Mouse (Mus musculus): ENCODE data around the gene Fam83e. TPM values are rescaled to one million over a fixed set of nuclear protein-coding genes. Genes with fewer than 3 reads are reported as not detected.

Fam83e gene
- polyA plus RNA-seq, 1 experiment from 2014 or later, result 1.7 TPM

DNA sequence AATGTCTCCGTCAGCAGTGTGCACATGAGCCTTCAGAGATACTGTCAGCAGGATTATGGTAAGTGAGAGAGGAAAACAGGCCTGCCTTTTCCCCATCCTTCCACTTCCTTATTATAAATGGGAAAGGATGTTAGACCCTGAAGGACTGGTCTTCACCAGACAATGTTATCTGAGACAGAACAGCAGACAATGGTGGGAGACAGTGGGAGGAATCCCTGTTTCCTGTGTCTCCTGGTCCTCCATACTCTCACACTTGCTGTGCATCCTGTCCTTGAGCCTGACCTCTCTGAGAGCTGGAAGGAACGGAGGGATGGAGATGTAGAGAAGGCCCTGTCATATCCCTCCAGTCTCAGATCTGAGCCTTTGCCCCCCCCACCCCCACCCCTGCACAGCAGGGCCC is 28.6 kb upstream of the Fam83e start:
- WGBS, result 73% methylated on average over 2 of the region's 2 CpGs
- TF ChIP-seq EP300 (IDR thresholded peaks at IDR 0.05) (no peak), CTCF (IDR thresholded peaks at IDR 0.05) (no peak)
- H3K9me3 ChIP-seq (ENCODE audit: low read length), result no peaks in the 10 kb centered on the region
- H3K36me3 ChIP-seq (ENCODE audit: insufficient read depth, low read length), result no peaks in the 10 kb centered on the region
- no peak overlapping the region for H3K27ac ChIP-seq (ENCODE audit: low read length)
- H3K4me1 ChIP-seq (ENCODE audit: insufficient read depth, low read depth, low read length), result no peaks in the 10 kb centered on the region
- DNase-seq (ENCODE audit: low spot score) (peak; percentile 3), ATAC-seq (no peak)
- no peaks in the 10 kb centered on the region for H3K27me3 ChIP-seq (replicated peaks; ENCODE audit: insufficient read depth, low read length)
- H3K9ac ChIP-seq (replicated peaks; ENCODE audit: low read depth), result no peak overlapping the region
- H3K4me2 ChIP-seq (replicated peaks; ENCODE audit: low read depth, low read length), result no peak overlapping the region
- no peak overlapping the region for H3K4me3 ChIP-seq (ENCODE audit: low read depth, low read length)

DNA sequence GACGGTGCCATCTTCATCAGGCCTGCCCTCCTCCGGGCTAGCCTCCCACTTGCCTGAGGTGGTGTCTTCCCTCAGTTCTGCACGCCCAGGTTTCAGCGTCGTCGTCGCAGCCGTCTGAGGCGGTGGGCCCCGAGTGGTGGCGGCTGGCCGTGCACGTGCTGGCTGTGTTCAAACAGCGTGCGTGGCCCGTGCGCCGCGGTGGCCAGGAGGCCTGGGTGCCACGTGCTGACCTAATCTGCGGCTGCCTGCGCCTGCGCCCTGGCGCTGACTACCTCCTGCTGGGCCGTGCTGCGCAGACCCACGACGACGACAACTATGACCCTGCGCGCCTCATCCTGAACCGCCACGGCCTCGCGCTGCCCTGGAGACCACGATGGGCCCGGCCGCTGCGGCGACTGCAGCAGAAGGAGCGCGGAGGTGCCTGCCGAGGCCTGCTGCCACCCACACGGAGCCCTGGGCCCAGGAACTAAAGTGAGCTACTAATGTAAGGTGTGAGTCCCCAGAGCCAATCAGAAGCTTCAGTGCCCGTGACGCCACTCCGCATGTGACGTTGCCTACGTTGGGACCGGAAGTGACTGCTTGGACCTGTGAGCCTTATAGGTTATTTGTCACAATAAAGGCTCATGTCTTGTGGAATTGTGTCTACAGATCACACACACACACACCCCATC is 27.0 kb upstream of the Fam83e start, which contains the start of gene Sec1:
TSS of gene Sec1 (minus strand) at position 482 of the 671 bp plus-strand sequence.
- TF ChIP-seq CTCF (IDR thresholded peaks at IDR 0.05) (no peak), EP300 (IDR thresholded peaks at IDR 0.05) (no peak)
- H3K27ac ChIP-seq (ENCODE audit: low read length), result no peak within 1 kb of the TSS
- no peak within 1 kb of the TSS for H3K4me3 ChIP-seq (ENCODE audit: low read depth, low read length)
- 91% methylated on average over 48 of the region's 50 CpGs for WGBS
- H3K9me3 ChIP-seq (ENCODE audit: low read length), result no peaks in the 10 kb centered on the region
- no peaks in the 10 kb centered on the region for H3K36me3 ChIP-seq (ENCODE audit: insufficient read depth, low read length)
- no peak for ATAC-seq
- DNase-seq (ENCODE audit: low spot score), result no peak
- H3K9ac ChIP-seq (replicated peaks; ENCODE audit: low read depth), result no peak within 1 kb of the TSS
- H3K4me2 ChIP-seq (replicated peaks; ENCODE audit: low read depth, low read length), result no peak within 1 kb of the TSS
- 0 out of 2 replicates have a peak, but pooled peaks cover 2% of the 10 kb centered on the region for H3K27me3 ChIP-seq (replicated peaks; ENCODE audit: insufficient read depth, low read length)
- no peaks in the 10 kb centered on the region for H3K4me1 ChIP-seq (ENCODE audit: insufficient read depth, low read depth, low read length)

DNA sequence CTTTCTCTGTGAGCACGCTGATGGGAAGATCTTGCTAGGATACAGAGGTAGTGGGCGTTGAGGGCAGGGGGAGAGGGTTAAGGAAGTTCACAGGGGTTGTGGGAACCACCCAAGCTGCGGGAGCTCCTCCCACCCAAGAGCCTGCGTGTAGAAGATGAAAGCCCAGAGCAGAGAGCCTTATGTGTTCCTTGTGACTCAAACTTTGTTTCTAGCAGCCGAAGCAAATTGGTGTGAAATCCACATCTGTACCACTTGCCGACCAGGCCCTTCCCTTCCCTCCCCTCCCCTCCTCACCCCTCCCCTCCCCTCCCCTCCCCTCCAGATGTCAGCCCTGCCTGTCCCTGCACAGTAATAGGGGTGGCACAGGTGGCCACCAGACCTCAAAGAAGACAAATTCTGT is 25.9 kb upstream of the Fam83e start:
- DNase-seq (ENCODE audit: low spot score) (peak; percentile 5), ATAC-seq (no peak)
- H3K9me3 ChIP-seq (ENCODE audit: low read length), result no peaks in the 10 kb centered on the region
- H3K27ac ChIP-seq (ENCODE audit: low read length), result no peak overlapping the region
- no peak overlapping the region for H3K9ac ChIP-seq (replicated peaks; ENCODE audit: low read depth)
- H3K4me1 ChIP-seq (ENCODE audit: insufficient read depth, low read depth, low read length), result peaks cover 4% of the 10 kb centered on the region; the same call in 1 of the 2 replicates
- 23% methylated on average over 6 of the region's 6 CpGs for WGBS
- H3K27me3 ChIP-seq (replicated peaks; ENCODE audit: insufficient read depth, low read length), result peaks cover 9% of the 10 kb centered on the region; the same call in 1 of the 2 replicates
- H3K4me3 ChIP-seq (ENCODE audit: low read depth, low read length), result no peak overlapping the region
- TF ChIP-seq CTCF (IDR thresholded peaks at IDR 0.05) (no peak), EP300 (IDR thresholded peaks at IDR 0.05) (no peak)
- H3K4me2 ChIP-seq (replicated peaks; ENCODE audit: low read depth, low read length), result no peak overlapping the region
- H3K36me3 ChIP-seq (ENCODE audit: insufficient read depth, low read length), result no peaks in the 10 kb centered on the region

DNA sequence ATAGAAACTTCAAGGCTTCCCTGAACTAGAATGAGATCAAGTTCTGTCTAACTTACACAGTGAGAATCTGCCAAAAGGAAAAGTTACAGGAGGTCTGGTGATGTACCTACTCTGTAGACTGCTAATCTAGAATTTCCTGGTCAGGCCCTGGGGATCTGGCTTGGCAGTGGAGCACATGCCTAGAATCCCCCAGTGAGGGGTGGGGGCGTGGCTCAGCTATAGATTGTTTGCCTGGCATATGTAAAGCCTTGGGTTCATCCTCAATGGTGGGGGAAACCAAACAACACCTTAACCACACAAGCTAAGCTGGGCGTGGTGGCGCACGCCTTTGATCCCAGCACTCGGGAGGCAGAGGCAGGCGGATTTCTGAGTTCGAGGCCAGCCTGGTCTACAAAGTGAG is 23.1 kb upstream of the Fam83e start:
- 79% methylated on average over 5 of the region's 7 CpGs for WGBS
- TF ChIP-seq EP300 (IDR thresholded peaks at IDR 0.05) (no peak), CTCF (IDR thresholded peaks at IDR 0.05) (no peak)
- H3K27ac ChIP-seq (ENCODE audit: low read length), result no peak overlapping the region

DNA sequence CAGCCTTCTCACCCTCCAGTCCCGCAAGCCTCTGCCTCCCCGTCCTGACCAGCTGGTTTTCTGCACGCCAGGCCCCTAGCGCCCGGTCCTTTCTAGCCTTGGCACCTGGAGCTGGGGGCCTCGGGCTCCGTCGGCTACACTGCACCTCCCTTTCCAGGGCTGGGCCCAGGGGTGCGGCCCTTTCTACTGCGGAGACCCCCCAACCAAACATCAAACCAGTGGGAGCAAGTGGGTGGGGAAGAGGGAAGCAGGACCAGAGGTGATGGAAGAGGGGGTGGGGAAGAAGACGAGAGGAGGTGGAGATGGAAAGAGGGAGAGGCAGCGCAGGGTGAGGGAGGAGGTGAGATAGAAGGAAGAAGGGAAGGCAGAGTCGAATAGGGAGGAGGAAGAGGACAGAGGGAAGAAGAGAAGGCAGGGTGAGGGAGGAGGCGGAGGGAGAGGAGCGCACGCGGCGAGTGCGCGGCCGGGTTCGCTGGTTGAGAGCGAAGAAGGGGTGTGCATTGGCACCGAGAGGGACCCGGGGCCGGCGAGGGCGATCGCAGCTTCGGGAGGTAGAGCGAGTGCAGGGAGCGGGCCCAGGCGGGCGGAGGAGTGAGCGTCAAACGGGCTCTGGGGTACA is 21.4 kb upstream of the Fam83e start, which contains the start of gene Car11:
TSS of gene Car11 (plus strand) at position 321 of the 619 bp plus-strand sequence.
- peaks cover 16% of the 10 kb centered on the region for H3K4me1 ChIP-seq (ENCODE audit: insufficient read depth, low read depth, low read length)
- H3K27me3 ChIP-seq (replicated peaks; ENCODE audit: insufficient read depth, low read length), result peaks cover 13% of the 10 kb centered on the region; the same call in 1 of the 2 replicates
- ATAC-seq (no peak), DNase-seq (ENCODE audit: low spot score) (no peak)
- H3K27ac ChIP-seq (ENCODE audit: low read length), result no peak within 1 kb of the TSS
- no peaks in the 10 kb centered on the region for H3K9me3 ChIP-seq (ENCODE audit: low read length)
- H3K9ac ChIP-seq (replicated peaks; ENCODE audit: low read depth), result 0 out of 2 replicates have a peak within 1 kb of the TSS, but pooled peaks have one; percentile 26
- 2% methylated on average over 31 of the region's 36 CpGs for WGBS
- H3K4me3 ChIP-seq (ENCODE audit: low read depth, low read length), result peak within 1 kb of the TSS; percentile 17; the same call in 1 of the 2 replicates
- H3K4me2 ChIP-seq (replicated peaks; ENCODE audit: low read depth, low read length), result peak within 1 kb of the TSS; percentile 53
- TF ChIP-seq CTCF (IDR thresholded peaks at IDR 0.05), result no peak
- no peak for TF ChIP-seq EP300 (IDR thresholded peaks at IDR 0.05)
- no peaks in the 10 kb centered on the region for H3K36me3 ChIP-seq (ENCODE audit: insufficient read depth, low read length)

More for the DNA sequence above, 23.1 kb upstream of the Fam83e start:
- Histone ChIP-seq H3K9ac (replicated peaks; ENCODE audit: low read depth) (no peak overlapping the region), H3K4me3 (ENCODE audit: low read depth, low read length) (no peak overlapping the region), H3K36me3 (ENCODE audit: insufficient read depth, low read length) (no peaks in the 10 kb centered on the region), H3K27me3 (replicated peaks; ENCODE audit: insufficient read depth, low read length) (peaks cover 13% of the 10 kb centered on the region; the same call in 1 of the 2 replicates), H3K4me1 (ENCODE audit: insufficient read depth, low read depth, low read length) (peaks cover 8% of the 10 kb centered on the region; the same call in 1 of the 2 replicates), H3K4me2 (replicated peaks; ENCODE audit: low read depth, low read length) (no peak overlapping the region), H3K9me3 (ENCODE audit: low read length) (no peaks in the 10 kb centered on the region)
- ATAC-seq (no peak), DNase-seq (ENCODE audit: low spot score) (peak; percentile 4)

DNA sequence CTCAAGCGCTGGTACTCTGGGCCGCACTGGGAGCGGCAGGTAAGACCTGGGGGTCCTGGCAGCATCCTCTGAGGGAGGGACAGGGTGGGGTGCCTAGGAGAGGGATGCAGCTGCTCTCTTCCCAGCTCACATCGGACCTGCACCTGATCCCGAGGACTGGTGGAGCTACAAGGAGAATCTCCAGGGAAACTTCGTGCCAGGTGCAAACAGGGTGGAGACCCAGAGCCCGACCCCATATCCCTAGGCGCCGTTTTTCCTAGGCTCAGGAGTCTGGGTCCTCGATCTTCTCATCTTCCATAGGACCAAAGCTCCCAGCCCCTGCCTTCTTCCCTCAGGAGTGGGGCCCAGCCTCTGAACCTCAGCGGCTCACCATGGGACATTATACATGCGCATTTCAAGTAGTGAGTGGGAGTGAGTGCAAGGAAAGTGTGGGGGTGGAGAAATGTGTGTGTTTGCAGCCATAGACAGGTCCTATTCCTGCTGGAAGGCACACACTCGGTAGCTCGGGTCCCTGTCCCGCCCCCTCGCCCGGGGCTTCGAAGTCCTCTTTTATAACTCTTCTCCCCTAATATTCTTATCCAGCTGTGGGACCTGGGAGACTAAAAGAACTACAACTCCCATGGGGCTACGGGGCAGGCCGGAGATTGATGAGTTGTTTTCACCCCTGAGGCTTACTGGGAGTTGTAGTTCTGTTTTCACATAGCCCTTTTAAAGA is 20.6 kb upstream of the Fam83e start:
- H3K27ac ChIP-seq (ENCODE audit: low read length), result no peak overlapping the region
- H3K36me3 ChIP-seq (ENCODE audit: insufficient read depth, low read length), result no peaks in the 10 kb centered on the region
- H3K27me3 ChIP-seq (replicated peaks; ENCODE audit: insufficient read depth, low read length), result peaks cover 13% of the 10 kb centered on the region; the same call in 1 of the 2 replicates
- 2% methylated on average over 20 of the region's 20 CpGs for WGBS
- TF ChIP-seq CTCF (IDR thresholded peaks at IDR 0.05), result no peak
- no peaks in the 10 kb centered on the region for H3K9me3 ChIP-seq (ENCODE audit: low read length)
- peaks cover 17% of the 10 kb centered on the region for H3K4me1 ChIP-seq (ENCODE audit: insufficient read depth, low read depth, low read length)
- peak overlapping the region; percentile 17; the same call in 1 of the 2 replicates for H3K4me3 ChIP-seq (ENCODE audit: low read depth, low read length)
- ATAC-seq (no peak; the same call in 1 of the 2 replicates), DNase-seq (ENCODE audit: low spot score) (peak; percentile 86)
- 0 out of 2 replicates have a peak overlapping the region, but pooled peaks have one; percentile 26 for H3K9ac ChIP-seq (replicated peaks; ENCODE audit: low read depth)
- peak overlapping the region; percentile 53 for H3K4me2 ChIP-seq (replicated peaks; ENCODE audit: low read depth, low read length)

Measured in lung, postnatal 0 days (tissue).